Comparison of ENCODE assay signal across 7 mouse cellular contexts in genomic region chr14:40450823-40451222, GRCm38 (mm10).
DNase-seq lines count a peak whose midpoint lies in the region; ATAC-seq and TF ChIP-seq lines count a peak whose summit lies in the region.
"Not testable (repeated sequence)": the region's sequence is repeated elsewhere in the genome, so short reads cannot be mapped to it uniquely, and the experiment has no call there.

No protein-coding gene starts in this region.

- TF ChIP-seq CTCF in lung, postnatal 0 days (IDR thresholded peaks at IDR 0.05): not testable (repeated sequence)

- H3K27ac ChIP-seq in lung, postnatal 0 days (ENCODE audit: low read length): not testable (repeated sequence)

- H3K9me3 ChIP-seq in lung, postnatal 0 days (ENCODE audit: low read length): not testable (repeated sequence)

- 68% methylated on average over 8 of the region's 8 CpGs for WGBS in lung, postnatal 0 days

- TF ChIP-seq EP300 in lung, postnatal 0 days (IDR thresholded peaks at IDR 0.05): peak; percentile 65

- H3K36me3 ChIP-seq in lung, postnatal 0 days (ENCODE audit: insufficient read depth, low read length): not testable (repeated sequence)

- H3K4me3 ChIP-seq in lung, postnatal 0 days (ENCODE audit: low read depth, low read length): not testable (repeated sequence)

- H3K4me1 ChIP-seq in lung, postnatal 0 days (ENCODE audit: insufficient read depth, low read depth, low read length): not testable (repeated sequence)

- H3K4me2 ChIP-seq in lung, postnatal 0 days (replicated peaks; ENCODE audit: low read depth, low read length): not testable (repeated sequence)

- not testable (repeated sequence) for ATAC-seq in lung, postnatal 0 days

- H3K27me3 ChIP-seq in lung, postnatal 0 days (replicated peaks; ENCODE audit: insufficient read depth, low read length): not testable (repeated sequence)

- H3K9ac ChIP-seq in lung, postnatal 0 days (replicated peaks; ENCODE audit: low read depth): not testable (repeated sequence)

- peak; percentile 14 for DNase-seq in adrenal gland, adult 2 months
- DNase-seq in adrenal gland, postnatal 36 days: peak; percentile 18 to 21
- DNase-seq in heart, adult 8-10 months (ENCODE audit: low spot score): peak; percentile 35
- peak; percentile 30 for DNase-seq in kidney, adult 11 months
- peak; percentile 41 for DNase-seq in kidney, adult 9 months
- DNase-seq in kidney, postnatal 25 days: peak; percentile 22 to 72
- DNase-seq in lung, postnatal 0 days (ENCODE audit: low spot score): peak; percentile 43
